Mouse (Mus musculus): ENCODE measurements around the gene Ctsl. TPM values are rescaled to one million over a fixed set of nuclear protein-coding genes. Genes with fewer than 3 reads are reported as not detected.

Gene Ctsl
- total RNA-seq (2012; rRNA removed), result 322 and 326 TPM in 2 replicates

DNA sequence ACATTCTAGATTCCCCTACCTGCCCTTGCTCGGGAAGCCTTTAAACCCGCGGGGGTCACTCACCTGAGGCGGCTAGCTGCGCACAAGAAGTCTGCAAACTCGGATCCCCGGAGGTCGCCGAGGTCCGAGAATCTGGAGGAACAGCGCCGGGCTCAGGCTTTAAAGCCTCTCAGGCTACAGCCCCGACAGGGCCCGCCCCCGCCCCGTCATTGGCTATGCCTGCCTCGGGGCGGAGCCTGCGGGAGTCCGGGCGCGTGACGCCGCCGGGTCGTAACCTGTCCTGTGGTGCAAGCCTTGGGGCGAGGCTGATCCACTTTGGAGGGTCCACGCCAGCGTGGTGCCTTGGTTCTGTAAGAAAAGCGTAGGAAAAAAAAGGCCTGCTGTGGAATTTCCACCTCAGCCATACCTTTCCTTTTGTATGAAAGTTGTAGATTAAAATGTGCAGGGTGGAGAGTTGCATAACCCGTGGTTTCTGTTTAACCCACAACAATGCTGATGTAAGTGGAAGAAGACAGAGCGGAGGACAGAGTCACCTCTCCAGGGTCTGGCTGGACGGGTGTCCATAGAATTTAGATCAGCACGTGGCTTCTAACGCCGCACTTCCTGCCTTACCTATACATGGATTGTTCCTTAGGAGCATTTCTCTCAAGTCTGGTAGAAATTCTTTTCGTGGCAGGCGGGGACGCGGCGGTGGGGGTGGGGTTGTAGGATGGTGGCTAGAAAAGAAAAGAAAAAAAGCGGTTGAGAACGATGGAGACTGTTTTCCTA is at the start of gene Ctsl:
Ctsl (minus strand) TSS at position 718 of the 768 bp plus-strand sequence.
- in situ Hi-C loops (cut with MboI; ENCODE audit: low sequenced_read_pairs in 2 of 2, unreplicated experiment in 2 of 2), result no loop called here
- TF ChIP-seq ZNF384 (IDR thresholded peaks at IDR 0.05; ENCODE audit: low read depth, low read length), result peak; percentile 31; the same call in 1 of the 2 replicates
- no peak for TF ChIP-seq MAFK (IDR thresholded peaks at IDR 0.05; ENCODE audit: insufficient read depth, low read depth, low read length)
- TF ChIP-seq HCFC1 (IDR thresholded peaks at IDR 0.05; ENCODE audit: borderline replicate concordance, insufficient read depth, low read length), result peak; percentile 30; the same call in 1 of the 2 replicates
- TF ChIP-seq ZC3H11A (IDR thresholded peaks at IDR 0.05; ENCODE audit: borderline replicate concordance, low read depth, low read length), result no peak
- TF ChIP-seq CHD2 (IDR thresholded peaks at IDR 0.05; ENCODE audit: low read depth, low read length), result no peak
- Histone ChIP-seq H3K4me1 (ENCODE audit: control insufficient read depth in 2 of 2, insufficient read depth in 2 of 2, low read length in 2 of 2, poor library complexity in 1 of 2) (peaks cover 3 to 8% of the 10 kb centered on the region in 2 experiments; a peak in 2 of 4 replicates), H3K27ac (ENCODE audit: insufficient read depth, low read depth, low read length, poor library complexity, severe bottlenecking) (peak within 1 kb of the TSS; percentile 71; the same call in 1 of the 2 replicates), H3K9me3 (ENCODE audit: control insufficient read depth, insufficient read depth, low read depth, low read length) (no peaks in the 10 kb centered on the region), H3K9ac (ENCODE audit: insufficient read depth, low read depth, low read length, poor library complexity, severe bottlenecking) (peak within 1 kb of the TSS; percentile 95), H3K4me3 (ENCODE audit: insufficient read depth in 1 of 2, low read depth in 1 of 2, low read length in 2 of 2, poor library complexity in 1 of 2, severe bottlenecking in 1 of 2) (peak within 1 kb of the TSS; percentile 96 to 98), H3K36me3 (ENCODE audit: control insufficient read depth, insufficient read depth, low read length, poor library complexity, severe bottlenecking) (peaks cover 21% of the 10 kb centered on the region)
- DNase-seq (ENCODE audit: low read depth, low spot score), result peak; percentile 87

DNA sequence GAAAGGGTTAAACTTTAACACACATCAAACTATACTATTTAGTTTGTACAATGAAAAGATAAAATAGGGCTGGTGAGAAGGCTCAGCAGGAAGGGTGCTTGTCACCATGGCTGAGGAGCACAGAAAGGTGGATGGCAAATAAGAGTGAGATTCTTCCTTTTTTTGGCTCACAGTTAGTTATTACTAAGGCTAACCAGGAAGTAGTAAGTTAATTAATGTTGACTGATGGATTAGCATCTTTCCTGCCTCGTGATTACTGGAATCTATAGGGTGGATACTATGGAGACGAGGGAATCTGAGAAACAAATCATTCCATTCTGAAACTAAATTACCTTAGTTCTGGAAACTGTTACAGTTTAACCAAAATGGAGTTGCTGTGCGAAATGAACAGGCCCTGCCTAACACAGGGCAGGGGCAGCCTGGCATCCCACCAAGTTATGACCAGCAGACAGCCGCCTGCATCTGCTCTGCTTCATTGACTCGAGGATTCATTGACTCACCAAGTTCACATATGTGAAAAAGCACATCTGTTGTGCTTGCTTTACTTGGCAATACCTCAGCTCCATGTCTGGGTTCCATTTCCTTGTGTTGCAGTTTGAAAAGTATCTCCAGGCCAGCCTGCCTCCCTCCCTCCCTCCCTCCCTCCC is 46.4 kb upstream of the Ctsl start:
- in situ Hi-C loops (cut with MboI; ENCODE audit: low sequenced_read_pairs in 2 of 2, unreplicated experiment in 2 of 2), result no loop called here

DNA sequence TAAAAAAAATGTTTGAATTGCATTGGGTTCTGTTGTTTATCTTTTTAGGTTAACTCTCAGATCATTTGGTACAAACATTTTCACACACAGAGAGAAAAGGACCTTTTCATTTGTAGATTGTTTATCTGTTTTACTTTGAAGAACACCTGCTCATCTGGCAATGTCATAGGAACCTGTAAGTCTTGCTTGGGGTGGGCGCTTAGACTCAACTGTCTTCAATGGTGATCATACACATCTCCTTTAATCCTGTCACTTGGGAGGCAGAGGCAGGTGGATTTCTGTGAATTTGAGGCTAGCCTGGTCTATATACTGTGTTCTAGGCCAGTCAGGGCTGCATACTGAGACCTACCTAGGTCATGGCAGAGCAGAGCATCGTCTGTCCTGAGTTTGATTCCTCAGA is 45.0 kb upstream of the Ctsl start:
- H3K9ac ChIP-seq (ENCODE audit: insufficient read depth, low read depth, low read length, poor library complexity, severe bottlenecking), result no peak overlapping the region
- no peaks in the 10 kb centered on the region for H3K36me3 ChIP-seq (ENCODE audit: control insufficient read depth, insufficient read depth, low read length, poor library complexity, severe bottlenecking)
- no peak for DNase-seq (ENCODE audit: low read depth, low spot score)
- TF ChIP-seq MAFK (IDR thresholded peaks at IDR 0.05; ENCODE audit: insufficient read depth, low read depth, low read length) (no peak), CHD2 (IDR thresholded peaks at IDR 0.05; ENCODE audit: low read depth, low read length) (no peak), ZC3H11A (IDR thresholded peaks at IDR 0.05; ENCODE audit: borderline replicate concordance, low read depth, low read length) (no peak), ZNF384 (IDR thresholded peaks at IDR 0.05; ENCODE audit: low read depth, low read length) (no peak), HCFC1 (IDR thresholded peaks at IDR 0.05; ENCODE audit: borderline replicate concordance, insufficient read depth, low read length) (no peak)
- in situ Hi-C loops (cut with MboI; ENCODE audit: low sequenced_read_pairs in 2 of 2, unreplicated experiment in 2 of 2), result no loop called here
- H3K9me3 ChIP-seq (ENCODE audit: control insufficient read depth, insufficient read depth, low read depth, low read length), result no peaks in the 10 kb centered on the region
- H3K4me3 ChIP-seq (ENCODE audit: insufficient read depth in 1 of 2, low read depth in 1 of 2, low read length in 2 of 2, poor library complexity in 1 of 2, severe bottlenecking in 1 of 2), result no peak overlapping the region
- no peak overlapping the region for H3K27ac ChIP-seq (ENCODE audit: insufficient read depth, low read depth, low read length, poor library complexity, severe bottlenecking)
- no peaks in the 10 kb centered on the region for H3K4me1 ChIP-seq (ENCODE audit: control insufficient read depth in 2 of 2, insufficient read depth in 2 of 2, low read length in 2 of 2, poor library complexity in 1 of 2)

More for the DNA sequence above, 46.4 kb upstream of the Ctsl start:
- 0 out of 4 replicates have a peak, but pooled peaks cover 0 to 3% of the 10 kb centered on the region in 2 experiments for H3K4me1 ChIP-seq (ENCODE audit: control insufficient read depth in 2 of 2, insufficient read depth in 2 of 2, low read length in 2 of 2, poor library complexity in 1 of 2)
- no peak overlapping the region for H3K9ac ChIP-seq (ENCODE audit: insufficient read depth, low read depth, low read length, poor library complexity, severe bottlenecking)
- no peak for DNase-seq (ENCODE audit: low read depth, low spot score)
- H3K36me3 ChIP-seq (ENCODE audit: control insufficient read depth, insufficient read depth, low read length, poor library complexity, severe bottlenecking), result no peaks in the 10 kb centered on the region
- no peaks in the 10 kb centered on the region for H3K9me3 ChIP-seq (ENCODE audit: control insufficient read depth, insufficient read depth, low read depth, low read length)
- H3K4me3 ChIP-seq (ENCODE audit: insufficient read depth in 1 of 2, low read depth in 1 of 2, low read length in 2 of 2, poor library complexity in 1 of 2, severe bottlenecking in 1 of 2), result no peak overlapping the region
- H3K27ac ChIP-seq (ENCODE audit: insufficient read depth, low read depth, low read length, poor library complexity, severe bottlenecking), result no peak overlapping the region
- TF ChIP-seq HCFC1 (IDR thresholded peaks at IDR 0.05; ENCODE audit: borderline replicate concordance, insufficient read depth, low read length) (no peak), CHD2 (IDR thresholded peaks at IDR 0.05; ENCODE audit: low read depth, low read length) (no peak), ZC3H11A (IDR thresholded peaks at IDR 0.05; ENCODE audit: borderline replicate concordance, low read depth, low read length) (no peak), MAFK (IDR thresholded peaks at IDR 0.05; ENCODE audit: insufficient read depth, low read depth, low read length) (no peak), ZNF384 (IDR thresholded peaks at IDR 0.05; ENCODE audit: low read depth, low read length) (no peak)

DNA sequence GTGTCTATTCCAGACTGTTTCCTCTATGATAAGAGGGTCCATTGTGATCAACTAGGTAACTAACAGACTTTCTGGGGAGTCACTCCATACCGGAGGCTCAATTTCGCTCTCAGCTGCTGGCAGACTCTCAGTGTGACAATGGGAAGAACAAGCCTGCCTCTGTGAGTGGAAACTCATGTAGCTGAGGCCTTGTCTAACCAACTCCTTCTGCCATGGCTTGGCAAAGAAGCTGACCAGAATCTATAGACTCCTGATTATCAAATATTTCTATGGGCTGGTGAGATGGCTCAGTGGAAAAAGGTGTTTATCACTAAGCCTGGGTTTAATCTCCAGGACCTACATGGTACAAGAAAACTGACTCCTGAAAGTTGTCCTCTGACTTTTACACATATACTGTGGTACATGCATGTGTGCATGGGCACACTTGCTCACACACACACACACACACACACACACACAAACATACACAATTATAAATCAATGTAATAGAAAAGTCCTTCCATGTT is 42.1 kb upstream of the Ctsl start:
- Histone ChIP-seq H3K9ac (ENCODE audit: insufficient read depth, low read depth, low read length, poor library complexity, severe bottlenecking) (no peak overlapping the region), H3K36me3 (ENCODE audit: control insufficient read depth, insufficient read depth, low read length, poor library complexity, severe bottlenecking) (no peaks in the 10 kb centered on the region), H3K4me3 (ENCODE audit: insufficient read depth in 1 of 2, low read depth in 1 of 2, low read length in 2 of 2, poor library complexity in 1 of 2, severe bottlenecking in 1 of 2) (no peak overlapping the region), H3K9me3 (ENCODE audit: control insufficient read depth, insufficient read depth, low read depth, low read length) (no peaks in the 10 kb centered on the region), H3K27ac (ENCODE audit: insufficient read depth, low read depth, low read length, poor library complexity, severe bottlenecking) (no peak overlapping the region), H3K4me1 (ENCODE audit: control insufficient read depth in 2 of 2, insufficient read depth in 2 of 2, low read length in 2 of 2, poor library complexity in 1 of 2) (no peaks in the 10 kb centered on the region)
- TF ChIP-seq ZNF384 (IDR thresholded peaks at IDR 0.05; ENCODE audit: low read depth, low read length) (no peak), MAFK (IDR thresholded peaks at IDR 0.05; ENCODE audit: insufficient read depth, low read depth, low read length) (no peak), CHD2 (IDR thresholded peaks at IDR 0.05; ENCODE audit: low read depth, low read length) (no peak), ZC3H11A (IDR thresholded peaks at IDR 0.05; ENCODE audit: borderline replicate concordance, low read depth, low read length) (no peak), HCFC1 (IDR thresholded peaks at IDR 0.05; ENCODE audit: borderline replicate concordance, insufficient read depth, low read length) (no peak)
- in situ Hi-C loops (cut with MboI; ENCODE audit: low sequenced_read_pairs in 2 of 2, unreplicated experiment in 2 of 2), result no loop called here
- no peak for DNase-seq (ENCODE audit: low read depth, low spot score)

Measured in ES-E14 (cell line).